In the genomic region with DNA sequence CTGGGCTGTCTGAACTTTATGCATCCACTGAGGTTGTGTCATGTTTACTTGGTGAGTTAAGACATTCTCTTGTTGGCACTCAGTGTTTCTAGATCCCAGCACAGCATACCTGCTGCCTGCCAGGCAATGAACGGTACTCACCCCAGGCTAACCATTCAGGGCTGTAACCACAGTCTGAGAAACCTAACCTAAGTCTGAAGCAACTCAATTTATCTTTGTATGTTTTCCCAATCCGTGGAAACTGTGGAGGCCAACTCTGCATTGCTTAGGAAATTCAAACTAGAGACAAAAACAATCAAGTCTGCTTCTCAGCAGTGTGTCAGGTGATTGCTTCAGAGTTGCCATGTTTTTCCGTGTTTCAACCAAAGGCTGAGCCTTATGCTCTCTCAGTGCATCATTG, we compare ENCODE assay signal across 23 mouse cellular contexts.
DNase-seq lines count a peak whose midpoint lies in the region; ATAC-seq and TF ChIP-seq lines count a peak whose summit lies in the region.
"Had no signal": no experiment of that assay in that cellular context is flagged by ENCODE, and none has a peak within 500 bp of the region (broad histone marks: within the 10 kb centered on the region; RNA-seq: fewer than 3 reads in every experiment).

No protein-coding gene starts in this region.

- TF ChIP-seq CTCF in Patski (IDR thresholded peaks at IDR 0.05), result no peak

- no peaks in the 10 kb centered on the region for H3K27me3 ChIP-seq in Patski
- H3K27me3 ChIP-seq: CH12.LX; forebrain, embryonic 12.5 days; forebrain, embryonic 15.5 days; heart, embryonic 13.5 days had no signal

- in situ Hi-C loops in Patski (cut with MboI; ENCODE audit: low pct_unique_long_range_greater_than_20kb), result no loop called here

- ATAC-seq in Patski, result peak; percentile 39
- ATAC-seq: forebrain, embryonic 15.5 days; hindbrain, postnatal 0 days; inflammation-experienced regulatory T-cells, adult 6 months; intestine, postnatal 0 days had no signal

- POLR2A ChIA-PET in Patski (lab: Charles Lee), result interaction anchor here (0.9 kb wide), 1 partner anchor 29 kb away, joined by 3 read pairs; no protein-coding TSS in a partner anchor

- peak; percentile 60 for DNase-seq in heart, adult 11 months
- no peak for DNase-seq in heart, adult 9 months (ENCODE audit: low spot score in 2 of 2)
- peak; percentile 7 for DNase-seq in Muller cell, postnatal 12 days (ENCODE audit: inconsistent ontology term)
- no peak for DNase-seq in Patski (ENCODE audit: low read depth, low spot score)
- DNase-seq in gonadal fat pad, adult 2 months (ENCODE audit: low read depth), result peak; percentile 34
- no peak for DNase-seq in cerebellum, adult 18-20 months
- no peak for DNase-seq in gastrocnemius, postnatal 4 days (ENCODE audit: low spot score in 2 of 2)
- DNase-seq: adrenal gland, postnatal 10 days; adrenal gland, postnatal 36 days; B cell, adult 2 months; cerebellum, adult 2 months; cerebellum, adult 9-11 months; cerebellum, postnatal 25 days; gastrocnemius, postnatal 25 days; heart, postnatal 14 days; heart, postnatal 4 days had no signal

- CTCF ChIA-PET in Patski (lab: Charles Lee), result interaction anchor here (1.6 to 2.2 kb wide), 3 partner anchors 14 to 137 kb away, joined by 5 to 7 read pairs (median 6); no protein-coding TSS in a partner anchor

Comparison
In these comparisons a context has a peak if more than half of its experiments do, and no peak if none do; other contexts are left out.
1. DNase-seq: peak in heart, adult 11 months (single experiment), Muller cell, postnatal 12 days (single experiment) and gonadal fat pad, adult 2 months (single experiment); none in heart, adult 9 months (0 of 2), Patski (single experiment), cerebellum, adult 18-20 months (0 of 2) and gastrocnemius, postnatal 4 days (0 of 2).